Comparison of ENCODE assay signal across 26 mouse cellular contexts in the genomic region with DNA sequence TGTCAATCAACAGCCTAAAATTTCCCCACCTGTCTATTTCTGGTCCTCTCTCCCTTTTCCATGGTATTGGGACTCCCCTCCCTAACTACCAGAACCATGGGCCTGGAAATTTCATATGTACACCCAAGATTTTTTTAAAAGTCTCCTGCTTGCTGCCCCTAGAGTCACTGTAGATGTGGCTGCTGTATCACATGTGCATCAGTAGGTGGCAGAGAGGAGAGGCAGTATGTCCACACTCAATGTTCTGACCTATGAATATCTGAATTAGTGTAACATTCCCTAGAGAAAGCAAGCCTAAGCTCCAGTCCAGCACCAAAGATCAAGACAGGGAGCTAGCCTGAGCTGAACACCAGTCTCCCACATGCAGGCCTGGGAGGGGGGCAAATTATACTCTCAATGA. TPM values are rescaled to one million over a fixed set of nuclear protein-coding genes. Genes with fewer than 3 reads are reported as not detected.
DNase-seq lines count a peak whose midpoint lies in the region; TF ChIP-seq lines count a peak whose summit lies in the region.
"Had no signal": no experiment of that assay in that cellular context is flagged by ENCODE, and none has a peak within 500 bp of the region (broad histone marks: within the 10 kb centered on the region; RNA-seq: fewer than 3 reads in every experiment).

No protein-coding gene starts in this region.

- H3K4me3 ChIP-seq in MEL (ENCODE audit: control insufficient read depth in 1 of 2, insufficient read depth in 1 of 2, low read depth in 2 of 2, low read length in 2 of 2) = no peak overlapping the region
- H3K4me3 ChIP-seq: embryonic facial prominence, embryonic 15.5 days; heart, embryonic 13.5 days; limb, embryonic 12.5 days; midbrain, embryonic 10.5 days; myocyte had no signal

- peak; percentile 2 for DNase-seq in kidney, adult 9 months
- DNase-seq in kidney, adult 8-10 months = no peak
- DNase-seq in 416B (ENCODE audit: low read depth) (peak; percentile 73), MEL (ENCODE audit: low read depth, low spot score) (no peak)
- peak; percentile 63 for DNase-seq in induced T-regulatory cell, adult 2 months (ENCODE audit: low read depth)
- no peak for DNase-seq in testis, postnatal 14 days (ENCODE audit: low spot score)
- no peak for DNase-seq in spleen, postnatal 36 days (ENCODE audit: low spot score in 2 of 2)
- DNase-seq in cerebellum, postnatal 4 days (ENCODE audit: low spot score in 2 of 2) = no peak
- DNase-seq: adrenal gland, postnatal 25 days; cerebellum, adult 8-10 months; embryo, embryonic 11 days; heart, postnatal 4 days; kidney, postnatal 10 days; lung, postnatal 10 days; retina, postnatal 1 day; thymus, adult 2 months had no signal

- no peak for TF ChIP-seq POLR2A in MEL (IDR thresholded peaks at IDR 0.05; ENCODE audit: control insufficient read depth in 1 of 2, insufficient read depth in 1 of 2, low read depth in 1 of 2, low read length in 2 of 2, poor library complexity in 1 of 2)

- H3K9me3 ChIP-seq in MEL (replicated peaks; ENCODE audit: insufficient read depth, low read length) = no peaks in the 10 kb centered on the region
- H3K9me3 ChIP-seq: embryonic facial prominence, embryonic 15.5 days; heart, embryonic 13.5 days; limb, embryonic 12.5 days; midbrain, embryonic 10.5 days had no signal

- TF ChIP-seq RAD21 in MEL (IDR thresholded peaks at IDR 0.05; ENCODE audit: low read depth, low read length) = peak; percentile 3; the same call in 1 of the 2 replicates

- no peaks in the 10 kb centered on the region for H3K79me2 ChIP-seq in MEL (ENCODE audit: control insufficient read depth, insufficient read depth, low read length, poor library complexity)

- no peak for TF ChIP-seq EP300 in MEL (IDR thresholded peaks at IDR 0.05; ENCODE audit: low read depth in 1 of 2, low read length in 2 of 2)

- H3K27ac ChIP-seq in MEL (ENCODE audit: control insufficient read depth, low read depth, low read length) = no peak overlapping the region
- H3K27ac ChIP-seq: embryonic facial prominence, embryonic 15.5 days; heart, embryonic 13.5 days; limb, embryonic 12.5 days; liver, embryonic 14.5 days; midbrain, embryonic 10.5 days had no signal

- peaks cover 0 to 2% of the 10 kb centered on the region in 2 experiments; a peak in 2 of 4 replicates for H3K27me3 ChIP-seq in MEL (ENCODE audit: control insufficient read depth in 1 of 2, insufficient read depth in 2 of 2, low read length in 2 of 2)
- H3K27me3 ChIP-seq: embryonic facial prominence, embryonic 15.5 days; heart, embryonic 13.5 days; limb, embryonic 12.5 days had no signal

- TF ChIP-seq CTCF in MEL (IDR thresholded peaks at IDR 0.05 in 2 of 3, conservative IDR thresholded peaks at IDR 0.05 in 1 of 3; ENCODE audit: control insufficient read depth in 1 of 3, insufficient read depth in 1 of 3, low read depth in 2 of 3, low read length in 3 of 3, poor library complexity in 1 of 3, severe bottlenecking in 1 of 3) = peak in 1 of 3 experiments; percentile 33; a peak in 2 of 6 replicates

- H3K4me1 ChIP-seq in MEL (ENCODE audit: control insufficient read depth in 1 of 2, insufficient read depth in 2 of 2, low read length in 2 of 2) = no peaks in the 10 kb centered on the region
- H3K4me1 ChIP-seq: embryonic facial prominence, embryonic 15.5 days; heart, embryonic 13.5 days; limb, embryonic 12.5 days; midbrain, embryonic 10.5 days had no signal

- H3K36me3 ChIP-seq in MEL (ENCODE audit: control insufficient read depth in 1 of 2, insufficient read depth in 2 of 2, low read length in 2 of 2) = no peaks in the 10 kb centered on the region
- H3K36me3 ChIP-seq: embryonic facial prominence, embryonic 15.5 days; heart, embryonic 13.5 days; limb, embryonic 12.5 days; midbrain, embryonic 10.5 days had no signal

- H3K9ac ChIP-seq in MEL (ENCODE audit: control insufficient read depth, low read depth, low read length, poor library complexity, severe bottlenecking) = no peak overlapping the region
- H3K9ac ChIP-seq: embryonic facial prominence, embryonic 15.5 days; heart, embryonic 13.5 days; limb, embryonic 12.5 days; liver, embryonic 14.5 days had no signal

TF ChIP-seq in MEL, 35 proteins besides CTCF, POLR2A, EP300 and RAD21:
- TF ChIP-seq SMC3 (IDR thresholded peaks at IDR 0.05; ENCODE audit: low read depth, low read length) = peak; percentile 45
- no peak for TF ChIP-seq POLR2AphosphoS5 (IDR thresholded peaks at IDR 0.05; ENCODE audit: borderline replicate concordance, low read depth, low read length)

RNA-seq across cellular contexts. Expression of a gene that starts 6.0 kb away (rescaled TPM):
- total RNA-seq in MEL (2012; rRNA removed) = not detected in 2 replicates
- not detected for polyA plus RNA-seq in MEL (2012; ENCODE audit: insufficient read depth in 1 of 2, insufficient read length in 2 of 2, low read depth in 1 of 2, low replicate concordance in 2 of 2, missing spikeins in 1 of 2)
- total RNA-seq: adrenal gland, postnatal 25 days; heart, postnatal 4 days; left cerebral cortex, adult 8-10 months had no signal
- polyA plus RNA-seq: forebrain, embryonic 11.5 days; gonadal fat pad, adult 2 months; heart, embryonic 13.5 days; limb, embryonic 12.5 days; liver, embryonic 14.5 days; midbrain, embryonic 10.5 days; myocyte; small intestine, adult 2 months had no signal

RNA-seq across cellular contexts. Expression of a gene that starts 21.7 kb away (rescaled TPM):
- total RNA-seq in MEL (2012; rRNA removed) = 1.4 and 1.7 TPM in 2 replicates
- polyA plus RNA-seq in MEL (2012; ENCODE audit: insufficient read depth in 1 of 2, insufficient read length in 2 of 2, low read depth in 1 of 2, low replicate concordance in 2 of 2, missing spikeins in 1 of 2) = under 1 TPM in 1 of 2 experiments, not detected in 1; 0.64 TPM
- total RNA-seq: adrenal gland, postnatal 25 days; heart, postnatal 4 days; left cerebral cortex, adult 8-10 months had no signal
- polyA plus RNA-seq: forebrain, embryonic 11.5 days; midbrain, embryonic 10.5 days; myocyte had no signal

RNA-seq across cellular contexts. Expression of a gene that starts 29.2 kb away (rescaled TPM):
- not detected in 2 replicates for total RNA-seq in MEL (2012; rRNA removed)
- polyA plus RNA-seq in MEL (2012; ENCODE audit: insufficient read depth in 1 of 2, insufficient read length in 2 of 2, low read depth in 1 of 2, low replicate concordance in 2 of 2, missing spikeins in 1 of 2) = not detected
- total RNA-seq: adrenal gland, postnatal 25 days; heart, postnatal 4 days; left cerebral cortex, adult 8-10 months had no signal
- polyA plus RNA-seq: embryonic facial prominence, embryonic 15.5 days; forebrain, embryonic 11.5 days; gonadal fat pad, adult 2 months; heart, embryonic 13.5 days; limb, embryonic 12.5 days; liver, embryonic 14.5 days; midbrain, embryonic 10.5 days; myocyte; small intestine, adult 2 months; thymus, adult 2 months had no signal

Comparison
In these comparisons a context has a peak if more than half of its experiments do, and no peak if none do; other contexts are left out.
1. DNase-seq: peak in kidney, adult 9 months (single experiment), 416B (single experiment) and induced T-regulatory cell, adult 2 months (single experiment); none in kidney, adult 8-10 months (0 of 2), MEL (single experiment), testis, postnatal 14 days (single experiment), spleen, postnatal 36 days (0 of 2) and cerebellum, postnatal 4 days (0 of 2).